Mouse (Mus musculus) urinary bladder, postnatal 25 days (tissue): ENCODE results near the gene Dcun1d1.

ENCODE experiments used
- DNase-seq: peaks from one replicate; pipeline ENCODE4 v3.0.0; 2022; ENCODE audit warnings: low spot score

The Dcun1d1 gene

GRCm38 (mm10) chr3:35931359-35931758 lies 5.9 kb downstream of the Dcun1d1 start:
- no peak for DNase-seq

GRCm38 (mm10) chr3:35929831-35930230 lies 7.4 kb downstream of the Dcun1d1 start:
- DNase-seq, result no peak

GRCm38 (mm10) chr3:35929406-35929805 lies 7.8 kb downstream of the Dcun1d1 start:
- DNase-seq, result no peak

GRCm38 (mm10) chr3:35925852-35926251 lies 11.4 kb downstream of the Dcun1d1 start:
- no peak for DNase-seq

GRCm38 (mm10) chr3:35924007-35924406 lies 13.2 kb downstream of the Dcun1d1 start:
- no peak for DNase-seq

GRCm38 (mm10) chr3:35923495-35923894 lies 13.8 kb downstream of the Dcun1d1 start:
- DNase-seq, result no peak

- DNase-seq, result no peak
These were observed 14.7 kb downstream of the Dcun1d1 start for GRCm38 (mm10) chr3:35922522-35922921.

- DNase-seq, result no peak
These were observed 19.0 kb downstream of the Dcun1d1 start for GRCm38 (mm10) chr3:35918229-35918628.

- DNase-seq, result no peak
These were observed 28.1 kb downstream of the Dcun1d1 start for GRCm38 (mm10) chr3:35908982-35909680.

GRCm38 (mm10) chr3:35900555-35901204 lies 36.6 kb downstream of the Dcun1d1 start:
- no peak for DNase-seq

- no peak for DNase-seq
These were observed 38.1 kb downstream of the Dcun1d1 start for GRCm38 (mm10) chr3:35899109-35899508.

GRCm38 (mm10) chr3:35897900-35898299 lies 39.3 kb downstream of the Dcun1d1 start:
- DNase-seq, result no peak

GRCm38 (mm10) chr3:35893156-35893555 lies 44.1 kb downstream of the Dcun1d1 start:
- DNase-seq, result no peak

GRCm38 (mm10) chr3:35891123-35891522 lies 46.1 kb downstream of the Dcun1d1 start:
- no peak for DNase-seq

- DNase-seq, result no peak
These were observed 47.7 kb downstream of the Dcun1d1 start for GRCm38 (mm10) chr3:35889531-35889930.

- DNase-seq, result no peak
These were observed 54.0 kb downstream of the Dcun1d1 start for GRCm38 (mm10) chr3:35883267-35883666.

GRCm38 (mm10) chr3:35849326-35849725 lies 87.9 kb downstream of the Dcun1d1 start:
- DNase-seq, result no peak
